ENCODE assay signal across 9 mouse cellular contexts in genomic region chr5:16309168-16310006, GRCm38 (mm10).
DNase-seq lines count a peak whose midpoint lies in the region; ATAC-seq and TF ChIP-seq lines count a peak whose summit lies in the region.
"Had no signal": no experiment of that assay in that cellular context is flagged by ENCODE, and none has a peak within 500 bp of the region (broad histone marks: within the 10 kb centered on the region; RNA-seq: fewer than 3 reads in every experiment).

No protein-coding gene starts in this region.

- H3K4me2 ChIP-seq in lung, postnatal 0 days (replicated peaks; ENCODE audit: low read depth, low read length): no peak overlapping the region
- H3K4me2 ChIP-seq: heart, embryonic 13.5 days had no signal

- H3K9me3 ChIP-seq in ES-Bruce4 (replicated peaks; ENCODE audit: control insufficient read depth, insufficient read depth, low read length, poor library complexity, severe bottlenecking): no peaks in the 10 kb centered on the region
- H3K9me3 ChIP-seq in lung, postnatal 0 days (ENCODE audit: low read length): no peaks in the 10 kb centered on the region
- H3K9me3 ChIP-seq: heart, embryonic 13.5 days had no signal

- H3K9ac ChIP-seq in ES-Bruce4 (ENCODE audit: low read depth, poor library complexity, severe bottlenecking): no peak overlapping the region
- no peak overlapping the region for H3K9ac ChIP-seq in lung, postnatal 0 days (replicated peaks; ENCODE audit: low read depth)
- H3K9ac ChIP-seq: heart, embryonic 13.5 days had no signal

- H3K4me1 ChIP-seq in ES-Bruce4 (ENCODE audit: control insufficient read depth, insufficient read depth, low read length): no peaks in the 10 kb centered on the region
- no peaks in the 10 kb centered on the region for H3K4me1 ChIP-seq in embryonic fibroblast, embryonic 13.5 days (ENCODE audit: control insufficient read depth, insufficient read depth, low read length)
- H3K4me1 ChIP-seq in lung, postnatal 0 days (ENCODE audit: insufficient read depth, low read depth, low read length): no peaks in the 10 kb centered on the region
- H3K4me1 ChIP-seq: heart, embryonic 13.5 days had no signal

- no peak overlapping the region for H3K4me3 ChIP-seq in ES-Bruce4 (ENCODE audit: low read depth, low read length)
- no peak overlapping the region for H3K4me3 ChIP-seq in embryonic fibroblast, embryonic 13.5 days (ENCODE audit: insufficient read depth, low read length)
- no peak overlapping the region for H3K4me3 ChIP-seq in lung, postnatal 0 days (ENCODE audit: low read depth, low read length)
- H3K4me3 ChIP-seq: heart, embryonic 13.5 days had no signal

- 38% methylated on average over 7 of the region's 7 CpGs for WGBS in lung, postnatal 0 days

- DNase-seq in adrenal gland, postnatal 36 days: peak; percentile 59 to 78
- peak; percentile 69 for DNase-seq in layer of hippocampus, adult 11-12 months (ENCODE audit: low spot score)
- peak; percentile 68 for DNase-seq in lung, postnatal 0 days (ENCODE audit: low spot score)
- DNase-seq in retina, adult 2 months (ENCODE audit: low read depth, low spot score): peak; percentile 13
- DNase-seq in urinary bladder, postnatal 36 days (ENCODE audit: low spot score in 2 of 2): peak; percentile 60 to 62

- no peaks in the 10 kb centered on the region for H3K27me3 ChIP-seq in ES-Bruce4 (ENCODE audit: control insufficient read depth, insufficient read depth, low read length, poor library complexity, severe bottlenecking)
- no peaks in the 10 kb centered on the region for H3K27me3 ChIP-seq in lung, postnatal 0 days (replicated peaks; ENCODE audit: insufficient read depth, low read length)
- H3K27me3 ChIP-seq: heart, embryonic 13.5 days had no signal

- no peaks in the 10 kb centered on the region for H3K36me3 ChIP-seq in ES-Bruce4 (ENCODE audit: control insufficient read depth, insufficient read depth, low read length, poor library complexity, severe bottlenecking)
- H3K36me3 ChIP-seq in lung, postnatal 0 days (ENCODE audit: insufficient read depth, low read length): no peaks in the 10 kb centered on the region
- H3K36me3 ChIP-seq: heart, embryonic 13.5 days had no signal

- ATAC-seq in hematopoietic stem cell, adult 5-6 weeks (replicated peaks in 1 of 2; ENCODE audit: insufficient read depth in 1 of 2, low FRiP score in 2 of 2, low TSS enrichment in 1 of 2, low read depth in 1 of 2, poor library complexity in 2 of 2, severe bottlenecking in 2 of 2): peak; percentile 97 to 98
- ATAC-seq in lung, postnatal 0 days: 0 out of 2 replicates have a peak, but pooled peaks have one; percentile 35

- no peak for TF ChIP-seq POLR2A in ES-Bruce4 (IDR thresholded peaks at IDR 0.05; ENCODE audit: insufficient read depth, low read length)
- TF ChIP-seq POLR2A in embryonic fibroblast, embryonic 13.5 days (IDR thresholded peaks at IDR 0.05; ENCODE audit: low read depth, low read length): no peak

- H3K27ac ChIP-seq in ES-Bruce4 (ENCODE audit: insufficient read depth, low read length): no peak overlapping the region
- H3K27ac ChIP-seq in embryonic fibroblast, embryonic 13.5 days (ENCODE audit: insufficient read depth, low read length): no peak overlapping the region
- H3K27ac ChIP-seq in lung, postnatal 0 days (ENCODE audit: low read length): no peak overlapping the region
- H3K27ac ChIP-seq: heart, embryonic 13.5 days had no signal

- TF ChIP-seq EP300 in ES-Bruce4 (IDR thresholded peaks at IDR 0.05; ENCODE audit: insufficient read depth, low read depth, low read length): no peak
- TF ChIP-seq EP300 in lung, postnatal 0 days (IDR thresholded peaks at IDR 0.05): no peak

- TF ChIP-seq CTCF in ES-Bruce4 (IDR thresholded peaks at IDR 0.05; ENCODE audit: low read depth, low read length): peak; percentile 55
- peak; percentile 56 for TF ChIP-seq CTCF in embryonic fibroblast, embryonic 13.5 days (IDR thresholded peaks at IDR 0.05; ENCODE audit: borderline replicate concordance, insufficient read depth, low read length)
- TF ChIP-seq CTCF in lung, postnatal 0 days (IDR thresholded peaks at IDR 0.05): peak; percentile 88

Comparison
In these comparisons a context has a peak if more than half of its experiments do, and no peak if none do; other contexts are left out.
1. DNase-seq: peak in every context shown above with its lines; median percentile 69 in layer of hippocampus, adult 11-12 months; 68 in adrenal gland, postnatal 36 days; 68 in lung, postnatal 0 days; 61 in urinary bladder, postnatal 36 days; 13 in retina, adult 2 months.